Mouse (Mus musculus): ENCODE measurements around the gene Mfap2. TPM values are rescaled to one million over a fixed set of nuclear protein-coding genes. Genes with fewer than 3 reads are reported as not detected.

The Mfap2 gene
- polyA plus RNA-seq, 1 experiment from 2014 or later: 409 TPM

DNA sequence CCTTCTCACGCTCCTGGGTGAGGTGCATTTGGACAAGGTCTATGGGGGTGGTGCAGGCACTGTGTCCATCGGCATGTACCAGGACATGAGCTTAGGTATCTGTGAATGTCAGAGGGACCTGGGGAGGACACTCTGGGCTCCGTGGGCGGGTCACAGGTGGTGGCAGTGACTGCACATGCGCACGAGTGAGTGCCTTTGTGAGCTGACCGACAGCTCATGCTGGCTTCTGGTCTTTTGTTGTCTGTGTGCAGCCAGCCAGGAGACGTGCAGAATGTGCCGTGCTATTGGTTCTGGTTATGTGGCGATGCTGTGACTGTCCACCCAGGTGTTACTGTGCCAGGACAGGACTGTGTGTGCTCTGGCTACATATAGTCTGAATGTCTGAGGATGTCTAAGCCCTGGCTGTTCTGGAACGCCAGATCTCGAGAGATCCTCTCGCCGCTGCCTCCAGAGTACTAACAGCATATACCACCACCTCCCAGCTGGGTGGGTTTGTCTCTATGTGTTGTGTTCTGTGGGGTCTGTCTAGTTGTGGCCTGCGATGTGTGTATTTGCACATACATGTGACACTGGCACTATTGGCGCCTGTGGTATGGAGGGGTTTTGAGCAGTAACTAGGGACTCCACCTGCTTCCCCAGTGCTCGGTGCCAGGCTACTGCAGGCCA lies 38.7 kb downstream of the Mfap2 start:
- DNase-seq (ENCODE audit: low spot score) (no peak), ATAC-seq (replicated peaks; ENCODE audit: insufficient number of reproducible peaks, low FRiP score, low TSS enrichment, low read depth) (no peak; the same call in 1 of the 2 replicates)
- H3K9ac ChIP-seq (replicated peaks; ENCODE audit: low read length): no peak overlapping the region
- no peaks in the 10 kb centered on the region for H3K9me3 ChIP-seq (replicated peaks; ENCODE audit: control insufficient read depth, low read length)
- WGBS: 79% methylated on average over 17 of the region's 17 CpGs
- peaks cover 4% of the 10 kb centered on the region; the same call in 1 of the 2 replicates for H3K4me1 ChIP-seq (ENCODE audit: control insufficient read depth, insufficient read depth, low read length)
- H3K27me3 ChIP-seq (ENCODE audit: control insufficient read depth, insufficient read depth, low read length): no peaks in the 10 kb centered on the region
- H3K4me3 ChIP-seq (ENCODE audit: low read depth, low read length): no peak overlapping the region
- H3K4me2 ChIP-seq (ENCODE audit: low read depth, low read length): no peak overlapping the region
- no peaks in the 10 kb centered on the region; the same call in none of the 2 replicates for H3K36me3 ChIP-seq (replicated peaks; ENCODE audit: control insufficient read depth, insufficient read depth, low read depth, low read length)
- H3K27ac ChIP-seq (replicated peaks; ENCODE audit: low read depth, low read length): peak overlapping the region; percentile 28; the same call in 1 of the 2 replicates

DNA sequence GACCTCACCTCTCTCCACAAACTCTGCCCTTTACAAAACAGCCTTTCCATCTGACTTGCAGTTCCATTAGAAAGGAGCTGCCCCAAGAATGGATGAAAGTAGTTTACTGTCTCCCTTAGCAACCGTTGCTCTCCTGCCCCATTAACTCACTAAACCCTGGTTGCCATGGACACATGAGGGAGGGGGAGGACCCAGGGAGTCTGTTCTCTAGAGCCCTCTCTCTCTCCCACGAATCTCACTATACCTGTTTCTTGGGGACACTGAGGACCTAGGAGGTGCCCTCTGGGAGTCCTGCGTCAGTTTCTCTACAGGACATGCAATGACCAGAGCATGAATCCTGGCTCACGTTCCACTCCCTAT lies 39.2 kb downstream of the Mfap2 start:
- WGBS: 49% methylated on average over 4 of the region's 4 CpGs
- Histone ChIP-seq H3K4me2 (ENCODE audit: low read depth, low read length) (no peak overlapping the region), H3K9ac (replicated peaks; ENCODE audit: low read length) (no peak overlapping the region), H3K4me3 (ENCODE audit: low read depth, low read length) (no peak overlapping the region), H3K27ac (replicated peaks; ENCODE audit: low read depth, low read length) (peak overlapping the region; percentile 28; the same call in 1 of the 2 replicates), H3K9me3 (replicated peaks; ENCODE audit: control insufficient read depth, low read length) (no peaks in the 10 kb centered on the region), H3K4me1 (ENCODE audit: control insufficient read depth, insufficient read depth, low read length) (peaks cover 4% of the 10 kb centered on the region; the same call in 1 of the 2 replicates), H3K36me3 (replicated peaks; ENCODE audit: control insufficient read depth, insufficient read depth, low read depth, low read length) (no peaks in the 10 kb centered on the region; the same call in none of the 2 replicates), H3K27me3 (ENCODE audit: control insufficient read depth, insufficient read depth, low read length) (no peaks in the 10 kb centered on the region)
- peak; percentile 73 for DNase-seq (ENCODE audit: low spot score)
- no peak for ATAC-seq (replicated peaks; ENCODE audit: insufficient number of reproducible peaks, low FRiP score, low TSS enrichment, low read depth)

DNA sequence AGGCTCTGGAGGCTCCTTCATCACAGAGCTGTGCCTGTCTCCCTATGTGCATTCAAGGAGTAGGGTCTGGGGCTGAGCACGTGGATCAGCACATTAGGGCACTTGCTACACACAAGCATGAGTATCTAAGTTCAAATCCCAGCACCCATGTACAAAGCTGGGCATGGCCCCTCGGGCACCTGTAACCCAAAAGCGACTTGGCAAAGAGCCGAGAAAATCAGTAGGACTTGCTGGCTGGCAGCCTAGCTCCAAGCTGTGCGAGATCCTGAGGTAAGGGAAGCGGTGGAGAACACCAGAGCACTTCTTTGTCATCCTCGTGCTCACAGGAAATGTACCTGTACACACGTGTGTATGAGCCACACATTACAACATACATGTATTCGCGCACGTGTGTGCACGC lies 42.2 kb downstream of the Mfap2 start:
- Histone ChIP-seq H3K9ac (replicated peaks; ENCODE audit: low read length) (no peak overlapping the region), H3K4me1 (ENCODE audit: control insufficient read depth, insufficient read depth, low read length) (peaks cover 4% of the 10 kb centered on the region; the same call in 1 of the 2 replicates), H3K4me3 (ENCODE audit: low read depth, low read length) (no peak overlapping the region), H3K4me2 (ENCODE audit: low read depth, low read length) (no peak overlapping the region), H3K27ac (replicated peaks; ENCODE audit: low read depth, low read length) (no peak overlapping the region), H3K36me3 (replicated peaks; ENCODE audit: control insufficient read depth, insufficient read depth, low read depth, low read length) (no peaks in the 10 kb centered on the region), H3K9me3 (replicated peaks; ENCODE audit: control insufficient read depth, low read length) (no peaks in the 10 kb centered on the region), H3K27me3 (ENCODE audit: control insufficient read depth, insufficient read depth, low read length) (no peaks in the 10 kb centered on the region)
- ATAC-seq (replicated peaks; ENCODE audit: insufficient number of reproducible peaks, low FRiP score, low TSS enrichment, low read depth): no peak
- DNase-seq (ENCODE audit: low spot score): no peak
- 86% methylated on average over 12 of the region's 12 CpGs for WGBS

DNA sequence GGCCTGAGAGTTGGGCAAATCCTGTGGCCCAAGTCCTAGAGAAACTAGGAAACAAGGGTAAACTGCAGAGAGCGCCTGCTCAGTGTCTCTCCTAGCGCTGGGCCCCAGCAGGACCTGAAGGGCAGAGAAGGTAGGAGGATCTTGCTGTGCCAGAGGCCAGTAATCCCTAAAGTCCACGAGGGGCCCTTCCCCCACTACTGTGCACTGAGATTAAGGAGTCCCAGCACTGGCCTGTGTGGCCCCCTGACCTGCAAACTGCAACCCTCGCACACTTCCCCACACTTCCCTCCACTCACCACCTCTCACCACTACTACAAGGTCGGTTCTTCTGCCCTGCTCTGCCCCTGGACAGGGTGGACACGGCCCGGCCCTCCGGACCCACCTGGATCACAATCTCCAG lies 42.9 kb downstream of the Mfap2 start:
- H3K27ac ChIP-seq (replicated peaks; ENCODE audit: low read depth, low read length): peak overlapping the region; percentile 20; the same call in 1 of the 2 replicates
- H3K4me2 ChIP-seq (ENCODE audit: low read depth, low read length): peak overlapping the region; percentile 16; the same call in 1 of the 2 replicates
- H3K36me3 ChIP-seq (replicated peaks; ENCODE audit: control insufficient read depth, insufficient read depth, low read depth, low read length): no peaks in the 10 kb centered on the region
- H3K27me3 ChIP-seq (ENCODE audit: control insufficient read depth, insufficient read depth, low read length): no peaks in the 10 kb centered on the region
- H3K4me3 ChIP-seq (ENCODE audit: low read depth, low read length): no peak overlapping the region
- 41% methylated on average over 8 of the region's 8 CpGs for WGBS
- DNase-seq (ENCODE audit: low spot score) (no peak), ATAC-seq (replicated peaks; ENCODE audit: insufficient number of reproducible peaks, low FRiP score, low TSS enrichment, low read depth) (peak; percentile 7; the same call in 1 of the 2 replicates)
- H3K9me3 ChIP-seq (replicated peaks; ENCODE audit: control insufficient read depth, low read length): no peaks in the 10 kb centered on the region
- H3K9ac ChIP-seq (replicated peaks; ENCODE audit: low read length): peak overlapping the region; percentile 46
- peaks cover 4% of the 10 kb centered on the region; the same call in 1 of the 2 replicates for H3K4me1 ChIP-seq (ENCODE audit: control insufficient read depth, insufficient read depth, low read length)

DNA sequence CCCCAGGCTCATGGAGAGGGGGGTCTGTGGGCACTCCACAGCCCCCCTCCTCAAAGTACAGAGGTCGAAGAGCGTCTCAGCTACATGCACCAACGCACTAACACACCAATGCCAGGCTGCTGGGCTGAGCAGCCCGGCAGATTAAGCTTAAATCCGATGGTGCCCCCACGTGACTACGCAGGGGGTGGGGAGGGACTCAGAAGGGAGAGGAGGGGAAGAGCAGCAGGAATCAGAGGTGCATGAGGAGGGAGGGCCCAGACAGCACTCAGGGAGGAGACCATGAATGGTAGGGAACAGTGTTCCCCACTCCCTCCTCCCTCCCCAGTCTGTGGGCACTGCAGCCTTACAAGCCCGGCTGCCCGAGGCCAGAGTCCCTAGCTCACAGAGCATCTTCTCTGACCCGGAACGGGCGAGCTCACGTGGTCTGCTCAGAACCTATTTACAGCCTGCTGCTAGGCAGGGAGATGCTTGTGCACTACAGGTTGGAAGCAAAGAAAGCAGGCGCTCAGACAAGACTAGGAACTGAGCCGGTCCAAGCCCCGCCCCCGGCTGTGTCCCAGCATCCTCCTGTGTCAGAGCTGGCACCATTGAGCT lies 43.4 kb downstream of the Mfap2 start:
- Histone ChIP-seq H3K27ac (replicated peaks; ENCODE audit: low read depth, low read length) (peak overlapping the region; percentile 20; the same call in 1 of the 2 replicates), H3K36me3 (replicated peaks; ENCODE audit: control insufficient read depth, insufficient read depth, low read depth, low read length) (no peaks in the 10 kb centered on the region), H3K4me2 (ENCODE audit: low read depth, low read length) (peak overlapping the region; percentile 19), H3K4me3 (ENCODE audit: low read depth, low read length) (no peak overlapping the region), H3K27me3 (ENCODE audit: control insufficient read depth, insufficient read depth, low read length) (no peaks in the 10 kb centered on the region), H3K9ac (replicated peaks; ENCODE audit: low read length) (peak overlapping the region; percentile 46), H3K9me3 (replicated peaks; ENCODE audit: control insufficient read depth, low read length) (no peaks in the 10 kb centered on the region), H3K4me1 (ENCODE audit: control insufficient read depth, insufficient read depth, low read length) (peaks cover 4% of the 10 kb centered on the region; the same call in 1 of the 2 replicates)
- 19% methylated on average over 17 of the region's 17 CpGs for WGBS
- DNase-seq (ENCODE audit: low spot score) (peak; percentile 57), ATAC-seq (replicated peaks; ENCODE audit: insufficient number of reproducible peaks, low FRiP score, low TSS enrichment, low read depth) (peak; percentile 22; the same call in 1 of the 2 replicates)

DNA sequence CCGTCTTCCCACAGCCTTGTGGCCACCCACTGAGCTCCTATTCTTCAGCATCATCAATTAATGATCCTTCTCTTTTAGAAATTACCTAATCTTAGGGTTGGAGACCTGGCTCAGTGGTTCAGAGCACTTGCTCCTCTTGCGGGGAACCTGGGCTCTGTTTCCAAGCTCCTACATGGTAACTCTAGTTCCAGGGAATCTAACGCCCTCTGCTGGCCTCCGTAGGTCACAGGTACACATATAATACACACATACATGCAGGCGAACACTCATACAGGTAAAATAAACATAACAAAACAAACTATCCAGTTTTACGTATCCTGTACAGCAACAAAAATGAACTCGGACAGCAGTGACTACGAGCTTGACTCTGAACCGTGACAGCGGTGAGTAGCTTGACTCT lies 46.8 kb downstream of the Mfap2 start:
- H3K4me1 ChIP-seq (ENCODE audit: control insufficient read depth, insufficient read depth, low read length): peaks cover 4% of the 10 kb centered on the region; the same call in 1 of the 2 replicates
- DNase-seq (ENCODE audit: low spot score): no peak
- no peak overlapping the region for H3K4me3 ChIP-seq (ENCODE audit: low read depth, low read length)
- H3K36me3 ChIP-seq (replicated peaks; ENCODE audit: control insufficient read depth, insufficient read depth, low read depth, low read length): no peaks in the 10 kb centered on the region
- no peak overlapping the region for H3K9ac ChIP-seq (replicated peaks; ENCODE audit: low read length)
- no peaks in the 10 kb centered on the region for H3K9me3 ChIP-seq (replicated peaks; ENCODE audit: control insufficient read depth, low read length)
- H3K4me2 ChIP-seq (ENCODE audit: low read depth, low read length): no peak overlapping the region
- H3K27me3 ChIP-seq (ENCODE audit: control insufficient read depth, insufficient read depth, low read length): no peaks in the 10 kb centered on the region
- 96% methylated on average over 10 of the region's 10 CpGs for WGBS
- ATAC-seq (replicated peaks; ENCODE audit: insufficient number of reproducible peaks, low FRiP score, low TSS enrichment, low read depth): no peak
- no peak overlapping the region for H3K27ac ChIP-seq (replicated peaks; ENCODE audit: low read depth, low read length)

DNA sequence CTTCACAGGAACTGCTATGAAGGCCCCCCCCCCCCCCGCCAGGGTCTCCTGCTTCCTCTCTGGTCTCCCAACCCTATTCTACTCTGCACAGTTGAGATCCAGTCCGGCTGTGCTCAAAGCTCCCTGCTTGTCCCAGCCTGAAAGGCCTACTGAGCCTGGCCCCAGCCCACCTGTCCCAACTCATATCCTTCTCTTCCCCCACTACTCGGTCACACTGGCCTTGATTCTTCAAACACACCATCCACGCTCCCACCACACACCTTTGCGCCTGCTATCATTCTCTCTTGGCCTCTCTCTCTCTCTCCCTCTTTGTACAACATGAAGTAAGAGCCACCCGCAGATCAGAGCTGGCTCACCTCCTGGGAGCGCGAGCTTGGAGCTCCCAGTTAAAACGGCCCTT lies 48.6 kb downstream of the Mfap2 start:
- H3K4me1 ChIP-seq (ENCODE audit: control insufficient read depth, insufficient read depth, low read length): no peaks in the 10 kb centered on the region; the same call in 1 of the 2 replicates
- no peak overlapping the region for H3K9ac ChIP-seq (replicated peaks; ENCODE audit: low read length)
- no peaks in the 10 kb centered on the region for H3K27me3 ChIP-seq (ENCODE audit: control insufficient read depth, insufficient read depth, low read length)
- ATAC-seq (replicated peaks; ENCODE audit: insufficient number of reproducible peaks, low FRiP score, low TSS enrichment, low read depth) (no peak), DNase-seq (ENCODE audit: low spot score) (no peak)
- 84% methylated on average over 9 of the region's 9 CpGs for WGBS
- no peaks in the 10 kb centered on the region for H3K36me3 ChIP-seq (replicated peaks; ENCODE audit: control insufficient read depth, insufficient read depth, low read depth, low read length)
- no peak overlapping the region for H3K4me2 ChIP-seq (ENCODE audit: low read depth, low read length)
- no peaks in the 10 kb centered on the region for H3K9me3 ChIP-seq (replicated peaks; ENCODE audit: control insufficient read depth, low read length)
- H3K4me3 ChIP-seq (ENCODE audit: low read depth, low read length): no peak overlapping the region
- no peak overlapping the region for H3K27ac ChIP-seq (replicated peaks; ENCODE audit: low read depth, low read length)

Measured in embryonic facial prominence, embryonic 11.5 days (tissue).